ENCODE assay signal across 17 mouse cellular contexts in the genomic region with DNA sequence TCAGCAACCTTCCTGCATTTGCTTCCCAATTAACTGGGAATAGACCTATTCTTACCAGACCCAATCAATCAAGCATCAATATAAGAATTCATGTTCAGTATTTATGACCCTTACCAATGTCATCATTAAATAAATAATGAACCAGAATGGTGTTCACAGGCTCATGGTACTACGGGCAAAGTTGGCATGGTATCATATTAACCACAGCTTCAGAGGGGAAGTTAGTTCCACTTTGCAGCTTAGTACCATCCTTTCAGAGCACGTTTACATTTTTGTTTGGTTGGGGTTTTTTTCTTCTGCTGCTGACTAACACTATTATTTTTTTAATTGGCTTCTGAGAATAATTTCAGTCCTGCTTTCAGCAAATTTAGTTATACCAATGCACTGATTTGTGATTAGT.
"Had no signal": no experiment of that assay in that cellular context is flagged by ENCODE, and none has a peak within 500 bp of the region (broad histone marks: within the 10 kb centered on the region; RNA-seq: fewer than 3 reads in every experiment).

No protein-coding gene starts in this region.

- ATAC-seq: liver, postnatal 0 days; lung, postnatal 0 days; midbrain, embryonic 15.5 days had no signal

- DNase-seq: kidney, adult 11 months; kidney, adult 9 months; kidney, postnatal 14 days; kidney, postnatal 4 days; liver, postnatal 0 days; lung, embryonic 14.5 days; retina, postnatal 1 day; thymus, adult 2 months; thymus, postnatal 14 days; thymus, postnatal 4 days had no signal

- H3K27ac ChIP-seq: limb, embryonic 10.5 days; limb, embryonic 13.5 days; liver, embryonic 14.5 days; midbrain, embryonic 12.5 days; midbrain, embryonic 15.5 days; neural tube, embryonic 13.5 days had no signal

- H3K4me3 ChIP-seq: limb, embryonic 10.5 days; limb, embryonic 13.5 days; midbrain, embryonic 12.5 days; midbrain, embryonic 15.5 days; neural tube, embryonic 13.5 days had no signal
